Mouse (Mus musculus) embryonic facial prominence, embryonic 10.5 days (tissue): ENCODE measurements around the gene Ptges. TPM values are rescaled to one million over a fixed set of nuclear protein-coding genes. Genes with fewer than 3 reads are reported as not detected.

Source experiments
- DNase-seq: peaks from one replicate; pipeline ENCODE4 v3.0.0-alpha.2; 2017; ENCODE audit warnings: low spot score
- H3K27ac ChIP-seq: fragments of 300-500 bp; sonication (generic); replicated peaks from 2 replicates; pipeline ENCODE4 v1.5.1; 2016; ENCODE audit warnings: mild to moderate bottlenecking
- H3K27me3 ChIP-seq: fragments of 300-500 bp; sonication (generic); replicated peaks from 2 replicates; pipeline ENCODE4 v1.6.1; 2016; ENCODE audit warnings: low read depth, mild to moderate bottlenecking; ENCODE audit not compliant: poor library complexity, severe bottlenecking
- H3K36me3 ChIP-seq: fragments of 300-500 bp; sonication (generic); replicated peaks from 2 replicates; pipeline ENCODE4 v1.6.1; 2016; ENCODE audit warnings: mild to moderate bottlenecking, moderate library complexity
- H3K4me1 ChIP-seq: fragments of 300-500 bp; sonication (generic); 2 replicates; pipeline ENCODE4 v1.6.1; 2016
- H3K4me3 ChIP-seq: fragments of 300-500 bp; sonication (generic); 2 replicates; pipeline ENCODE4 v1.5.1; 2016; ENCODE audit warnings: mild to moderate bottlenecking, moderate library complexity
- H3K9me3 ChIP-seq: fragments of 300-500 bp; sonication (generic); 2 replicates; pipeline ENCODE4 v1.6.1; 2016; ENCODE audit warnings: mild to moderate bottlenecking
- WGBS: fragments of 180-500 bp; shearing (Covaris S2); methylation state at CpG from one replicate; pipeline ENCODE4 v1.1.7; 2016; 5-methylcytosine and 5-hydroxymethylcytosine counted together
- polyA plus RNA-seq: library from polyadenylated mRNA; unstranded; fragments of >200 nt; fragmentation: Nextera tagmentation; extraction: Ambion mirVana; gene quantifications from 2 replicates; pipeline ENCODE4 v1.2.1, GENCODE M21; 2016

Gene Ptges
- polyA plus RNA-seq, 1 experiment from 2014 or later, result 10.2 TPM

- no peak overlapping the region for H3K4me3 ChIP-seq
- peaks cover 6% of the 10 kb centered on the region; the same call in 1 of the 2 replicates for H3K36me3 ChIP-seq
- H3K27me3 ChIP-seq, result peaks cover 17% of the 10 kb centered on the region
- WGBS, result 71% methylated on average over 4 of the region's 4 CpGs
- peaks cover 93% of the 10 kb centered on the region for H3K4me1 ChIP-seq
- H3K9me3 ChIP-seq, result no peaks in the 10 kb centered on the region
- no peak overlapping the region for H3K27ac ChIP-seq
- DNase-seq, result no peak
These were observed 67.6 kb downstream of the Ptges start for GRCm38 (mm10) chr2:30862081-30862480.

GRCm38 (mm10) chr2:30859782-30860181 lies 69.9 kb downstream of the Ptges start:
- Histone ChIP-seq H3K9me3 (no peaks in the 10 kb centered on the region), H3K27me3 (peaks cover 10% of the 10 kb centered on the region), H3K4me1 (peaks cover 89% of the 10 kb centered on the region), H3K36me3 (0 out of 2 replicates have a peak, but pooled peaks cover 11% of the 10 kb centered on the region), H3K27ac (peak overlapping the region; percentile 69), H3K4me3 (no peak overlapping the region)
- WGBS, result 83% methylated on average over 5 of the region's 5 CpGs
- no peak for DNase-seq

GRCm38 (mm10) chr2:30857076-30857475 lies 72.6 kb downstream of the Ptges start:
- no peak overlapping the region for H3K4me3 ChIP-seq
- H3K27me3 ChIP-seq, result no peaks in the 10 kb centered on the region
- WGBS, result 72% methylated on average over 6 of the region's 6 CpGs
- peaks cover 89% of the 10 kb centered on the region for H3K4me1 ChIP-seq
- no peak overlapping the region for H3K27ac ChIP-seq
- 0 out of 2 replicates have a peak, but pooled peaks cover 19% of the 10 kb centered on the region for H3K36me3 ChIP-seq
- DNase-seq, result no peak
- no peaks in the 10 kb centered on the region for H3K9me3 ChIP-seq

GRCm38 (mm10) chr2:30852771-30853313 lies 76.8 kb downstream of the Ptges start:
- H3K27ac ChIP-seq, result peak overlapping the region; percentile 82
- H3K36me3 ChIP-seq, result peaks cover 33% of the 10 kb centered on the region
- DNase-seq, result peak; percentile 78
- peaks cover 88% of the 10 kb centered on the region for H3K4me1 ChIP-seq
- WGBS, result 28% methylated on average over 20 of the region's 20 CpGs
- no peaks in the 10 kb centered on the region for H3K9me3 ChIP-seq
- peak overlapping the region; percentile 27 for H3K4me3 ChIP-seq
- H3K27me3 ChIP-seq, result no peaks in the 10 kb centered on the region

GRCm38 (mm10) chr2:30850581-30850980 lies 79.1 kb downstream of the Ptges start:
- no peak for DNase-seq
- Histone ChIP-seq H3K27me3 (peaks cover 12% of the 10 kb centered on the region), H3K27ac (peak overlapping the region; percentile 52), H3K4me1 (peaks cover 88% of the 10 kb centered on the region), H3K4me3 (peak overlapping the region; percentile 4; the same call in 1 of the 2 replicates), H3K9me3 (no peaks in the 10 kb centered on the region), H3K36me3 (peaks cover 28% of the 10 kb centered on the region)
- WGBS, result 30% methylated on average over 6 of the region's 6 CpGs

- H3K9me3 ChIP-seq, result no peaks in the 10 kb centered on the region
- H3K27ac ChIP-seq, result peak overlapping the region; percentile 57; the same call in 1 of the 2 replicates
- H3K4me1 ChIP-seq, result peaks cover 88% of the 10 kb centered on the region
- H3K27me3 ChIP-seq, result peaks cover 31% of the 10 kb centered on the region
- H3K4me3 ChIP-seq, result peak overlapping the region; percentile 88
- no peak for DNase-seq
- WGBS, result 55% methylated on average over 8 of the region's 8 CpGs
- H3K36me3 ChIP-seq, result peaks cover 19% of the 10 kb centered on the region
These were observed 81.5 kb downstream of the Ptges start for GRCm38 (mm10) chr2:30848184-30848583.

- Histone ChIP-seq H3K36me3 (peaks cover 19% of the 10 kb centered on the region), H3K9me3 (no peaks in the 10 kb centered on the region), H3K27me3 (peaks cover 38% of the 10 kb centered on the region), H3K4me1 (peaks cover 83% of the 10 kb centered on the region), H3K4me3 (peak overlapping the region; percentile 88), H3K27ac (peak overlapping the region; percentile 96)
- DNase-seq, result no peak
- WGBS, result 25% methylated on average over 6 of the region's 6 CpGs
These were observed 82.9 kb downstream of the Ptges start for GRCm38 (mm10) chr2:30846723-30847122.

GRCm38 (mm10) chr2:30846236-30846635 lies 83.4 kb downstream of the Ptges start:
- 43% methylated on average over 8 of the region's 8 CpGs for WGBS
- H3K4me3 ChIP-seq, result peak overlapping the region; percentile 88
- DNase-seq, result no peak
- H3K4me1 ChIP-seq, result peaks cover 78% of the 10 kb centered on the region
- H3K9me3 ChIP-seq, result no peaks in the 10 kb centered on the region
- peaks cover 38% of the 10 kb centered on the region for H3K27me3 ChIP-seq
- H3K36me3 ChIP-seq, result peaks cover 19% of the 10 kb centered on the region
- H3K27ac ChIP-seq, result peak overlapping the region; percentile 96

GRCm38 (mm10) chr2:30845152-30846070 lies 84.3 kb downstream of the Ptges start:
- Histone ChIP-seq H3K27me3 (peaks cover 38% of the 10 kb centered on the region), H3K4me3 (peak overlapping the region; percentile 88), H3K4me1 (peaks cover 70% of the 10 kb centered on the region), H3K27ac (peak overlapping the region; percentile 96), H3K9me3 (no peaks in the 10 kb centered on the region), H3K36me3 (peaks cover 15% of the 10 kb centered on the region)
- DNase-seq, result peak; percentile 71
- under 1% methylated on average over 80 of the region's 80 CpGs for WGBS

GRCm38 (mm10) chr2:30842615-30843014 lies 87.0 kb downstream of the Ptges start:
- DNase-seq, result no peak
- no peaks in the 10 kb centered on the region for H3K36me3 ChIP-seq
- peaks cover 56% of the 10 kb centered on the region for H3K4me1 ChIP-seq
- H3K9me3 ChIP-seq, result no peaks in the 10 kb centered on the region
- peaks cover 38% of the 10 kb centered on the region for H3K27me3 ChIP-seq
- 53% methylated on average over 10 of the region's 10 CpGs for WGBS
- H3K27ac ChIP-seq, result peak overlapping the region; percentile 41
- no peak overlapping the region for H3K4me3 ChIP-seq
